Mouse (Mus musculus) midbrain, embryonic 16.5 days (tissue): ENCODE results near the gene Plekhm3. TPM values are rescaled to one million over a fixed set of nuclear protein-coding genes. Genes with fewer than 3 reads are reported as not detected.

ENCODE experiments used
- polyA plus RNA-seq: library from polyadenylated mRNA; unstranded; fragments of >200 nt; fragmentation: Nextera tagmentation; extraction: Ambion mirVana; gene quantifications from 2 replicates; pipeline ENCODE4 v1.2.1, GENCODE M21; 2015

Plekhm3 gene
- polyA plus RNA-seq, 1 experiment from 2014 or later = 10.4 TPM

Other genes with a start within 250 kb of the Plekhm3 start
- gene Fzd5, start 219.1 kb downstream of the Plekhm3 start, polyA plus RNA-seq = 0.58 and 0.62 TPM in 2 replicates
- gene Akr1cl, start 75.9 kb upstream of the Plekhm3 start, polyA plus RNA-seq = not detected in 2 replicates
- not detected in 2 replicates for gene Cryge, start 94.3 kb upstream of the Plekhm3 start, polyA plus RNA-seq
- gene Crygd, start 106.6 kb upstream of the Plekhm3 start, polyA plus RNA-seq = 0.33 TPM in 1 of 2 replicates, not detected in the other
- not detected in 2 replicates for gene Crygc, start 116.9 kb upstream of the Plekhm3 start, polyA plus RNA-seq
- not detected in 2 replicates for gene Crygb, start 125.5 kb upstream of the Plekhm3 start, polyA plus RNA-seq
- gene Cryga, start 146.5 kb upstream of the Plekhm3 start, polyA plus RNA-seq = not detected in 2 replicates
- not detected in 2 replicates for gene Gm28845, start 162.7 kb upstream of the Plekhm3 start, polyA plus RNA-seq
- 1.6 and 3.1 TPM in 2 replicates for gene D630023F18Rik, start 166.4 kb upstream of the Plekhm3 start, polyA plus RNA-seq
- gene Idh1, start 229.7 kb upstream of the Plekhm3 start, polyA plus RNA-seq = 553 and 565 TPM in 2 replicates
- 9.8 and 12.4 TPM in 2 replicates for gene Pikfyve, start 229.9 kb upstream of the Plekhm3 start, polyA plus RNA-seq